Mouse (Mus musculus) B cell, adult 2 months (primary cell): Measurements from ENCODE around the gene Lrriq3.

Experiments used
- DNase-seq, 2 experiments: peaks; one replicate each; pipeline ENCODE4 v3.0.0; 2022

Gene Lrriq3

GRCm38 (mm10) chr3:155093116-155093956 lies at the start of gene Lrriq3, which contains the start of gene Fpgt:
Lrriq3 (plus strand) TSS chr3:155093434.
Fpgt (minus strand) TSS chr3:155093403.
- DNase-seq: peak; percentile 71 to 74

GRCm38 (mm10) chr3:155052021-155052420 lies 41.2 kb upstream of the Lrriq3 start:
- no peak for DNase-seq

- no peak for DNase-seq
Observed at GRCm38 (mm10) chr3:155053189-155053588, 40.0 kb upstream of the Lrriq3 start.

GRCm38 (mm10) chr3:155055231-155055916 lies 37.9 kb upstream of the Lrriq3 start, which contains the start of gene Tnni3k:
Tnni3k (minus strand) TSS chr3:155055407.
- DNase-seq: no peak

GRCm38 (mm10) chr3:155056606-155057005 lies 36.6 kb upstream of the Lrriq3 start:
- no peak for DNase-seq

- no peak for DNase-seq
Observed at GRCm38 (mm10) chr3:155057566-155057965, 35.7 kb upstream of the Lrriq3 start.

- DNase-seq: no peak
Observed at GRCm38 (mm10) chr3:155058800-155059448, 34.3 kb upstream of the Lrriq3 start.

- DNase-seq: no peak
Observed at GRCm38 (mm10) chr3:155059449-155059822, 33.8 kb upstream of the Lrriq3 start.

- DNase-seq: no peak
Observed at GRCm38 (mm10) chr3:155077908-155078307, 15.3 kb upstream of the Lrriq3 start.

GRCm38 (mm10) chr3:155092081-155092480 lies 1.2 kb upstream of the Lrriq3 start:
- no peak for DNase-seq

GRCm38 (mm10) chr3:155099266-155099665 lies 6.0 kb downstream of the Lrriq3 start:
- DNase-seq: no peak

GRCm38 (mm10) chr3:155105957-155106356 lies 12.7 kb downstream of the Lrriq3 start:
- no peak for DNase-seq

- DNase-seq: no peak
Observed at GRCm38 (mm10) chr3:155137737-155138136, 44.5 kb downstream of the Lrriq3 start.

- DNase-seq: no peak
Observed at GRCm38 (mm10) chr3:155141047-155141446, 47.8 kb downstream of the Lrriq3 start.

GRCm38 (mm10) chr3:155144368-155144767 lies 51.1 kb downstream of the Lrriq3 start:
- DNase-seq: no peak

- no peak for DNase-seq
Observed at GRCm38 (mm10) chr3:155161842-155162241, 68.6 kb downstream of the Lrriq3 start.

GRCm38 (mm10) chr3:155180303-155180902 lies 87.2 kb downstream of the Lrriq3 start:
- DNase-seq: no peak

- no peak for DNase-seq
Observed at GRCm38 (mm10) chr3:155186456-155186855, 93.2 kb downstream of the Lrriq3 start.

GRCm38 (mm10) chr3:155188857-155189256 lies 95.6 kb downstream of the Lrriq3 start:
- no peak for DNase-seq

GRCm38 (mm10) chr3:155234919-155235318 lies 141.7 kb downstream of the Lrriq3 start:
- no peak for DNase-seq

GRCm38 (mm10) chr3:155235502-155235901 lies 142.3 kb downstream of the Lrriq3 start:
- no peak for DNase-seq
